ENCODE assay signal across 8 mouse cellular contexts in the genomic region with DNA sequence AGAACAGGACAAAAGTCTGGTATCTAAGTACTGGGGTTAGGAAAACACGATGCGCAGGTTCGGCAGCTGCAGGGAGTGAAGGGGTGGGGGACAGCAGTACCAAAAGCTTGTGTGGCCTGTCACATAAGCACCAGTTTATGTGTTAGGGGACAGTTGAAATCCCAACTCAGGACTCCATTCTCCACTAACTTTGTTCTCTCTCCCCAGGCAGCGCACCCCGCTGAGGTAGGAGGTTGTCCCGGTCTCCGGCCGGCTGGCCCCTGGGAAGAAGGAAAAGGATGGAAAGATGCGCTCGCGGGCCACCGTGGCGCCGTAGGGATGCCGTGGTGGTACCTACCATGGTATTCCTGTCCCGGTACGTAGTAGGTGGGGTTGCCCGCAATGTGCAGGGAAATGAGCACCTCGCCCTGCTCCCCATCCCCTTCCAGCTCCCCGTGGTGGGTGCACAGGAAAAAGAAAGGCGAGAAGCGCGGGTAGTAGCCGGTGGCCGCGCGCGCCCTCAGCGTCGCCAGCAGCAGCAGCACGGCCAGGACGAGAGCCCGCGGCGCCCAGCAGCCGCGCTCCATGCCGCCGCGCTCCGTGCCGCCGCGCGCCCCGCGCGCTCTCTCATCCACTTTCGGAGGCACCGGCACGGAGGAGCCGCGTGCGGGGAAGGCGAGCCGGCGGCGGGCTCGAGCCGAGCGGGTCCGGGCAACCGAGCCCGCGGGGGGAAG. TPM values are rescaled to one million over a fixed set of nuclear protein-coding genes. Genes with fewer than 3 reads are reported as not detected.
DNase-seq lines count a peak whose midpoint lies in the region.

No protein-coding gene starts in this region.

- peak; percentile 9 to 31 for DNase-seq in left cerebral cortex, adult 18-20 months (ENCODE audit: low spot score in 2 of 2)
- DNase-seq in left cerebral cortex, adult 8-10 months (ENCODE audit: low spot score in 2 of 2) = no peak
- peak; percentile 11 to 22 for DNase-seq in adrenal gland, adult 18-20 months (ENCODE audit: low spot score in 2 of 2)
- DNase-seq in cerebellum, postnatal 36 days = peak; percentile 52 to 61
- peak; percentile 12 to 20 for DNase-seq in heart, postnatal 10 days
- peak; percentile 32 for DNase-seq in mesoderm, embryonic 11.5 days (ENCODE audit: low read depth, low spot score)
- DNase-seq in c-Kit-positive CD71-positive TER-119-positive erythroid progenitor cells, embryonic 14.5 days (ENCODE audit: low spot score) = no peak
- no peak for DNase-seq in urinary bladder, postnatal 10 days (ENCODE audit: low spot score)

- intact Hi-C loops in heart, postnatal 10 days (cut with DNase I) = no loop called here

RNA-seq across cellular contexts. Expression of a gene that starts 0.5 kb away (rescaled TPM):
- 10 to 100 TPM; 80.8 to 81.6 TPM for total RNA-seq in left cerebral cortex, adult 18-20 months (2021)
- 10 to 100 TPM; 55.8 to 76.9 (median 64.0) TPM for total RNA-seq in left cerebral cortex, adult 8-10 months (2022)
- 1 to 10 TPM; 1.7 to 1.9 TPM for total RNA-seq in adrenal gland, adult 18-20 months (2021)
- 1 to 10 TPM; 3.2 to 3.8 TPM for total RNA-seq in heart, postnatal 10 days (2021)

Comparison
In these comparisons a context has a peak if more than half of its experiments do, and no peak if none do; other contexts are left out.
1. DNase-seq: peak in left cerebral cortex, adult 18-20 months (2 of 2), adrenal gland, adult 18-20 months (2 of 2), cerebellum, postnatal 36 days (2 of 2), heart, postnatal 10 days (2 of 2) and mesoderm, embryonic 11.5 days (single experiment); none in left cerebral cortex, adult 8-10 months (0 of 2), c-Kit-positive CD71-positive TER-119-positive erythroid progenitor cells, embryonic 14.5 days (single experiment) and urinary bladder, postnatal 10 days (single experiment).
2. RNA of a gene that starts 0.5 kb away (total RNA-seq): 80.8 to 81.6 TPM in left cerebral cortex, adult 18-20 months and 55.8 to 76.9 TPM in left cerebral cortex, adult 8-10 months; 3.2 to 3.8 TPM in heart, postnatal 10 days and 1.7 to 1.9 TPM in adrenal gland, adult 18-20 months; every median in the first group is over 10 times any median in the second.